Mouse (Mus musculus) hindbrain, embryonic 10.5 days (tissue): Measurements from ENCODE around the gene Klhl8. TPM values are rescaled to one million over a fixed set of nuclear protein-coding genes. Genes with fewer than 3 reads are reported as not detected.

Experiments used
- DNase-seq: peaks from one replicate; pipeline ENCODE4 v3.0.0-alpha.2; 2017; ENCODE audit warnings: low spot score
- H3K27ac ChIP-seq: fragments of 300-500 bp; sonication (generic); 2 replicates; pipeline ENCODE4 v1.5.1; 2016; ENCODE audit warnings: mild to moderate bottlenecking, moderate library complexity
- H3K27me3 ChIP-seq: fragments of 300-500 bp; sonication (generic); 2 replicates; pipeline ENCODE4 v1.6.1; 2016; ENCODE audit warnings: mild to moderate bottlenecking; ENCODE audit not compliant: poor library complexity, insufficient read depth, severe bottlenecking
- H3K36me3 ChIP-seq: fragments of 300-500 bp; sonication (generic); 2 replicates; pipeline ENCODE4 v1.6.1; 2016; ENCODE audit warnings: mild to moderate bottlenecking, moderate library complexity
- H3K4me1 ChIP-seq: fragments of 300-500 bp; sonication (generic); replicated peaks from 2 replicates; pipeline ENCODE4 v1.6.1; 2016; ENCODE audit warnings: mild to moderate bottlenecking
- H3K4me3 ChIP-seq: fragments of 300-500 bp; sonication (generic); 2 replicates; pipeline ENCODE4 v1.5.1; 2016; ENCODE audit warnings: mild to moderate bottlenecking, moderate library complexity
- H3K9me3 ChIP-seq: fragments of 300-500 bp; sonication (generic); 2 replicates; pipeline ENCODE4 v1.6.1; 2016; ENCODE audit warnings: mild to moderate bottlenecking, moderate library complexity
- WGBS: fragments of 180-500 bp; shearing (Covaris S2); methylation state at CpG from one replicate; pipeline ENCODE4 v1.1.7; 2016; 5-methylcytosine and 5-hydroxymethylcytosine counted together
- polyA plus RNA-seq: library from polyadenylated mRNA; unstranded; fragments of >200 nt; fragmentation: Nextera tagmentation; extraction: Ambion mirVana; gene quantifications from 2 replicates; pipeline ENCODE4 v1.2.1, GENCODE M21; 2016

Klhl8 gene
- polyA plus RNA-seq, 1 experiment from 2014 or later = 12.8 TPM

GRCm38 (mm10) chr5:103854041-103854806, 56.8 kb downstream of the Klhl8 start:
- 0 out of 2 replicates have a peak, but pooled peaks cover 7% of the 10 kb centered on the region for H3K4me1 ChIP-seq
- H3K9me3 ChIP-seq = no peaks in the 10 kb centered on the region
- H3K4me3 ChIP-seq = no peak overlapping the region
- no peak for DNase-seq
- H3K27me3 ChIP-seq = no peaks in the 10 kb centered on the region
- no peak overlapping the region for H3K27ac ChIP-seq
- H3K36me3 ChIP-seq = peaks cover 37% of the 10 kb centered on the region
- WGBS = 78% methylated on average over 17 of the region's 17 CpGs

GRCm38 (mm10) chr5:103852756-103853549, 58.1 kb downstream of the Klhl8 start:
- WGBS = 89% methylated on average over 4 of the region's 4 CpGs
- no peak for DNase-seq

DNA sequence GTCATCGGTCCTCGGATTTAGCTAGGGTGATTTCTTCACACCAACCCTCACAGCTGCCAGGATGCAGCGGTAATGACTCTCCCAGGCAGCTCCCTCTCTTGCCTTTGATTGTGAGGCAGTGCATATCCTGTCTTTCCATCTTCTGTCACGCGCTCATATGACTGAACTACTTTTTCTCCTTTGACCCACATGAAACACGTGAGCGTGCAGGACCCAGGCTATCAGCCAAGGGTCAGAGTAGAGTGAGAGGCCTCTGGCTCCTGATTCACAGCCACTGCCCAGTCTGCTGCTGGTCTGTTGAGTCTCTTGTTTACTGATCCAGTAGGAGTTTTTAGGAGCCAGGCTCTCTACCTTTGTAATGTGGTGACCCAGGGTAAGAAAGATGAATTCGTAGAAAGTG, 62.5 kb downstream of the Klhl8 start:
- no peak for DNase-seq
- peaks cover 66% of the 10 kb centered on the region for H3K36me3 ChIP-seq

More at GRCm38 (mm10) chr5:103852756-103853549, 58.1 kb downstream of the Klhl8 start:
- no peaks in the 10 kb centered on the region for H3K27me3 ChIP-seq
- H3K27ac ChIP-seq = no peak overlapping the region
- H3K4me3 ChIP-seq = no peak overlapping the region
- H3K4me1 ChIP-seq = 0 out of 2 replicates have a peak, but pooled peaks cover 7% of the 10 kb centered on the region
- H3K36me3 ChIP-seq = peaks cover 49% of the 10 kb centered on the region
- H3K9me3 ChIP-seq = no peaks in the 10 kb centered on the region

DNA sequence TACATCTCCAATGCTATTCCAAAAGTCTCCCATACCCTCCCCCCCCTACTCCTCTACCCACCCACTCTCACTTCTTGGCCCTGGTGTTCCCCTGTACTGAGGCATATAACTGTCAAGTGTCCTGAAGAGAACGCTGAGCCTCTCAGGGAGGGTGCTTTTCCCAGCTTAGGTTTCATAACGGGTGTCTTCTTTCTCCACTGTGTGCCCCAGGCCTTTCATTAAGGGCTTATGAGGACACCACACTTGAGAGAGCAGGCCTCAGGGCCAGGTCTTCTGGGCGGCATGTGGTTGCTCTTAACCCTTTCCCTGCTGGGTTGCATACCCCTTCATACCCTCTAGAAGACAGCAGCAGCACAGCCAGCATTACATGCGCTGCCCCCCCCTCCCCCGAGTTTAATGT, 64.5 kb downstream of the Klhl8 start:
- Histone ChIP-seq H3K27me3 (no peaks in the 10 kb centered on the region), H3K36me3 (peaks cover 72% of the 10 kb centered on the region), H3K4me1 (peaks cover 29% of the 10 kb centered on the region), H3K9me3 (no peaks in the 10 kb centered on the region), H3K27ac (no peak overlapping the region), H3K4me3 (no peak overlapping the region)
- peak; percentile 23 for DNase-seq
- 54% methylated on average over 5 of the region's 5 CpGs for WGBS

More for the DNA sequence above, 62.5 kb downstream of the Klhl8 start:
- WGBS = 93% methylated on average over 8 of the region's 8 CpGs
- no peak overlapping the region for H3K27ac ChIP-seq
- no peaks in the 10 kb centered on the region for H3K27me3 ChIP-seq
- no peaks in the 10 kb centered on the region for H3K9me3 ChIP-seq
- peaks cover 29% of the 10 kb centered on the region for H3K4me1 ChIP-seq
- H3K4me3 ChIP-seq = no peak overlapping the region

GRCm38 (mm10) chr5:103846154-103846551, 64.9 kb downstream of the Klhl8 start:
- Histone ChIP-seq H3K27me3 (no peaks in the 10 kb centered on the region), H3K27ac (peak overlapping the region; percentile 50; the same call in 1 of the 2 replicates), H3K9me3 (no peaks in the 10 kb centered on the region), H3K4me3 (no peak overlapping the region), H3K36me3 (peaks cover 68% of the 10 kb centered on the region), H3K4me1 (peaks cover 29% of the 10 kb centered on the region)
- WGBS = 86% methylated on average over 10 of the region's 10 CpGs
- no peak for DNase-seq

- Histone ChIP-seq H3K4me3 (no peak overlapping the region), H3K9me3 (no peaks in the 10 kb centered on the region), H3K27me3 (no peaks in the 10 kb centered on the region), H3K36me3 (peaks cover 65% of the 10 kb centered on the region), H3K27ac (peak overlapping the region; percentile 50; the same call in 1 of the 2 replicates), H3K4me1 (peaks cover 29% of the 10 kb centered on the region)
- DNase-seq = peak; percentile 63
- 63% methylated on average over 19 of the region's 19 CpGs for WGBS
Measured at GRCm38 (mm10) chr5:103845418-103846153, 65.5 kb downstream of the Klhl8 start.

DNA sequence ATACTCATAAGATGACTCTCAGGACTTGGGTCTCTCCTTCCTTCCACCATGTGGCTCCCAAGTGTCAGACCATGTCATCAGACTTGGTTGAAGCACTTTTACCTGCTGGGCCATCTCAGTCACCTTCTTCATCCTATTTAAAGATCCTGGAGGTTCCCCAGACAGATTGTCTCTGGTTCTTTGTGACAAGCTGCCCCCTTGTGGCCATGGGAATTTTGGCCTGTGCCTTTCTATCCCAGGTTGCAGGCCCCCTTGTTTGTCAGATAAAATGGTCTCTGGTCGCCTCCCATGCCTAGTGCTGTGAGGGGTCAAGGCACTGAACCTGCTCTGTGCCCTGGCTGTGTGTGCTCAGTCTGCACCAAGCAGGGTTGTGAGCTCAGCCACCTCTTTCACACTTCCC, 67.1 kb downstream of the Klhl8 start:
- Histone ChIP-seq H3K4me1 (peaks cover 29% of the 10 kb centered on the region), H3K9me3 (no peaks in the 10 kb centered on the region), H3K27ac (0 out of 2 replicates have a peak overlapping the region, but pooled peaks have one; percentile 16), H3K4me3 (no peak overlapping the region), H3K36me3 (peaks cover 48% of the 10 kb centered on the region), H3K27me3 (no peaks in the 10 kb centered on the region)
- DNase-seq = peak; percentile 38
- WGBS = 52% methylated on average over 1 of the region's 1 CpGs

GRCm38 (mm10) chr5:103839265-103839626, 71.8 kb downstream of the Klhl8 start:
- Histone ChIP-seq H3K36me3 (peaks cover 29% of the 10 kb centered on the region), H3K27me3 (no peaks in the 10 kb centered on the region), H3K4me1 (peaks cover 15% of the 10 kb centered on the region), H3K9me3 (no peaks in the 10 kb centered on the region), H3K4me3 (no peak overlapping the region), H3K27ac (no peak overlapping the region)
- DNase-seq = no peak
- 88% methylated on average over 3 of the region's 3 CpGs for WGBS

DNA sequence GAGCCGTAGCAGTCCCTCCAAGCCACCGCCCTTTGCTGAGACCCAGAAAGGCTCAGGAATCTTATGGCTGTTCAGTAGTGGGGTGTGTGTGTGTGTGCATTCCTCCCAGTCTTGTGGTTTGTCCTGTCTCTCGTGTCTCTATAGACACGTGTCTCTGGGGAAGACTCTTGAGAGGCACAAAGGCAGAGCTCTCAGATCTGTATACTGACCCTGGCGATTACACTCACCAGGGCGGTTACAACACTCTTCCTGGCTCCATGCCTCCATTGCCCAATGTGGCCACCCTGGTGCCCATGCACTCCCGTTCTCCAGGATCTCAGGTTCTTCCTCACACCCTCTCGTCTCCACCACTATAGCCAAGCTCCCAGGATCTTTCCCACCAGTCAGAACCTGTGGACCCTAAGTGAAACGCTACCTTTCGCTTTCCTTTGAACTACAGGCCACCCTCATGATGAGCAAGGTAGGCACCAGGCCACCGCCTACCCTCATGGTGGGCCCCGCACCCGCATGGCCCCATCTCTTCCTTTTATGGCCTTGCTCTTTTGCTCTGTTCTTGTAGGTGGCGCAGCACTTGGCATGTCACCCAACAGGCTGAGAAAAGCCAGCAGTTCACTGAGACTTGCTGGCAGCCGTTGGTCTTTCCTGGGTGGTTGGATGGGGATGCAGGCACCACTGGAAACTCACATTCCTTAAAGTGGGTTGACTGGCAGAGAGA, 72.4 kb downstream of the Klhl8 start:
- WGBS = 90% methylated on average over 15 of the region's 15 CpGs
- peaks cover 12% of the 10 kb centered on the region; the same call in 1 of the 2 replicates for H3K4me1 ChIP-seq
- no peak overlapping the region for H3K27ac ChIP-seq
- H3K27me3 ChIP-seq = no peaks in the 10 kb centered on the region
- peaks cover 34% of the 10 kb centered on the region for H3K36me3 ChIP-seq
- H3K4me3 ChIP-seq = no peak overlapping the region
- DNase-seq = no peak
- no peaks in the 10 kb centered on the region for H3K9me3 ChIP-seq

GRCm38 (mm10) chr5:103836148-103836784, 74.8 kb downstream of the Klhl8 start:
- Histone ChIP-seq H3K27ac (no peak overlapping the region), H3K9me3 (no peaks in the 10 kb centered on the region), H3K27me3 (no peaks in the 10 kb centered on the region), H3K4me1 (peaks cover 12% of the 10 kb centered on the region; the same call in 1 of the 2 replicates), H3K4me3 (no peak overlapping the region), H3K36me3 (peaks cover 27% of the 10 kb centered on the region)
- DNase-seq = no peak
- 69% methylated on average over 10 of the region's 11 CpGs for WGBS

GRCm38 (mm10) chr5:103835471-103836147, 75.5 kb downstream of the Klhl8 start:
- H3K9me3 ChIP-seq = no peaks in the 10 kb centered on the region
- WGBS = 90% methylated on average over 15 of the region's 15 CpGs
- no peak for DNase-seq

More at GRCm38 (mm10) chr5:103835471-103836147, 75.5 kb downstream of the Klhl8 start:
- no peaks in the 10 kb centered on the region for H3K27me3 ChIP-seq
- peaks cover 12% of the 10 kb centered on the region; the same call in 1 of the 2 replicates for H3K4me1 ChIP-seq
- H3K4me3 ChIP-seq = no peak overlapping the region
- peaks cover 33% of the 10 kb centered on the region for H3K36me3 ChIP-seq
- no peak overlapping the region for H3K27ac ChIP-seq
